Mouse (Mus musculus): Measurements from ENCODE around the gene Eno4.
A peak's percentile ranks its signal among the peaks of the same experiment; 100 is the strongest.
"Not testable (repeated sequence)": the region's sequence is repeated elsewhere in the genome, so short reads cannot be mapped to it uniquely, and the experiment has no call there.

The Eno4 gene

GRCm38 (mm10) chr19:58942841-58943828, at the start of gene Eno4, which contains the start of gene Hspa12a:
Gene Eno4, plus strand, starts transcription at chr19:58943425.
Gene Hspa12a, minus strand, starts transcription at chr19:58943654.
- DNase-seq: peak; percentile 97

DNA sequence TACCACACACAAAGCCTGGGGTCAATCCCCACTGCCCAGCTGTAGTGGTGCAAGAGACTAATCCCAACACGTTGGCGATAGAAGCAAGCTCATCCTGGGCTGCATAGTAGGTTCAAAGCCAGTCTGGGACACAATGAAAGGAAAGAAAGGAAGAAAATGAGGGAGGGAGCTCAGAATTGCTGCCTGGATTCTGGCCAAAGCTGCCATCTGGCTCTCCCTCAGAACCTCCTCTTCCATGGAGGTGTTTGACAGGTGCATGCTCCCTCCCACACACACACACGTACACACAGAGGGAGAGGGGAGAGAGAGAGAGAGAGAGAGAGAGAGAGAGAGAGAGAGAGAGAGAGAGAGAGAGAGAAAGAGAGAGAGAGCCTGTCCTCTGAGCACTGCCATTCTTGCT, 47.0 kb upstream of the Eno4 start:
- DNase-seq: no peak

DNA sequence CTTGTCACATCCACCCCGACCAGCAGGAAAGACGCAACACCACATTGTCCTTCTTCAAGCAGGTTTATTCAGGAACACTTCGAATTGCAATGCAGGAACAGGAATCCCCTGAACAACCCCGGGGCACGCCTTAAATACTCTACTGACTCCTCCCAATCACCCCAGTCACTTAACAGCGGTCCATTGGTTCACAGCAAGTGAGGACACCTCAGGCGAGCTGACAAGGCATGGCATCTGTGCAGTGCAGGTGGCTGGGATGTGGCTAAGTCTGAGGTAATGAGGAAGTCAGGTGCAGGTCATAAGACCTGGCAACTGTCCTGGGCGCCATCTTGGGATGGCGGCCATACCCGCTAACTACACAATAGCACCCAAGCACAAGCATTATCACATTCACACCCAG, 42.8 kb upstream of the Eno4 start:
- DNase-seq: not testable (repeated sequence)

DNA sequence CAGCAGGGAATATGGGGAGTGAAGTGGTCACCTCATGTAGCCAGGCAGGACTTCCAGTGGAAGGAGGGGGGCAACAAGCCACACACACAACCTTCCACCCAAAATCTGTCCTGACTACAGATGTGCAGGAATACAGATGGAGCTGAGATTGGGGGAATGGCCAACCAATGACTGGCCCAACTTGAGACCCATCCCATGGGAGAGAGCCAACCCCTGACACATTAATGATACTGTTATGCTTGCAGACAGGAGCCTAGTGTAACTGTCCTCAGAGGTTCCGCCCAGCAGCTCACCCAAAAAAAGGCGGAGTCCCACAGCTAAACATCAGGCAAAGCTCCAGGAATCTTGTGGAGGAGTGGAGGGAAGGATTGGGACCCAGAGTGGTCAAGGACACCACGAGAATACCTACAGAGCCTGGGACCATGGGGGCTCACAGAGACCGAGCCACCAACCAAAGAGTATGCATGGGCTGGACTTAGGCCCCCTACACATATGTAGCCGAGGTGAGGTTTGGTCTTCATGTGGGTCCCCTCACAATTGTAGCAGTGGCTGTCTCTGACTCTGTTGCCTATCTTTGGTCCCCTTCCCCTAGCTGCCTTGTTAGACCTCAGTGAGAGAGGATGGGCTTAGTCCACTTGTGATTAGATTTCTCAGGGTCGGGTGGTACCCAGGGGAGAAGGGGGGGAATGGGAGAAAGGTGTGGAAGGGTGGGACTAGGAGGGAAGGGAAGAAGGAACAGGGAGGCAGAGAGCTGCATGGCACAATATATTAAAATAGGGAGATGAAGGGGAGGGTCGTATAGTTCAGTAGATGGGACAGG, 39.9 kb upstream of the Eno4 start:
- DNase-seq: no peak

GRCm38 (mm10) chr19:58903899-58904327, 39.3 kb upstream of the Eno4 start:
- peak; percentile 94 to 96 for DNase-seq

GRCm38 (mm10) chr19:58906685-58907084, 36.5 kb upstream of the Eno4 start:
- DNase-seq: peak; percentile 30 to 34

DNA sequence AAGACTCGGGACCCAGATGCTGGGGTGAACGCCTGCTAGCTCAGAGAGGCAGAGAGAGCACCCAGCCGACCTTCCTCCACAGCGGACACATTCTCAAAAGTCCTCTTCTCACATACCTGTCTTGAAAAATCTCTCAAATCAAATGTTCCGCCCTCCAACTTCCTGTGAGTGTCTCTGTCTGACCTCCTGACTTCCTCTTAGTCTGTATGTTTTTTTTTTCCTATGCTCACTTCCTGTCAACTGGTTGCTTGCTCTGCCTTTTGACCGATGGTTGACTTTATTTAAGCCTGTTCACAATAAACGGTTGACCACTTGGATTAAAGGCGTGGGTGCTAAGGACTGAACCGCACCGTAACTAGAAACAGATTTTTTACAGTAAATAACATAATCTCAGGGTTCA, 35.2 kb upstream of the Eno4 start:
- no peak for DNase-seq

DNA sequence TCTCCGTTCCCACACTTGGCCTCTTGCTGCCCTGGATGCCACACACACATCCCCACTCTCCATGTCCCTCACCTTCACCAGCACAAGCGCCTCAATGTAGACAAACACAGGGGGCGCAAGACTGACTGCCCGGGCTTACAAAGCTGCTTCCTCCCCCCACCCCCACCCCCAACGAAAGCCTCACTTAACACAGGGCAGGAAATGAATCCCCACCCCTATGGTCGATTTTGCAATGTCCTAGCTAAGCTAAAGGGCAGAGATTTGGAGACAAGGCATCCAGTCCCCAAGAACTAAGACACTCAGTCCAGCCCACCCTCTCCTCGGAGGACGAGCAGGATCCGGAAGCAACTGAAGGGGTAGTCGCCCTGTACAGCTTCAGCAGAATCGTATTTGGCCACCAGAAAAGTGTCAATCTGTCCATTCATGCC, 32.3 kb upstream of the Eno4 start:
- DNase-seq: peak; percentile 38 to 61

DNA sequence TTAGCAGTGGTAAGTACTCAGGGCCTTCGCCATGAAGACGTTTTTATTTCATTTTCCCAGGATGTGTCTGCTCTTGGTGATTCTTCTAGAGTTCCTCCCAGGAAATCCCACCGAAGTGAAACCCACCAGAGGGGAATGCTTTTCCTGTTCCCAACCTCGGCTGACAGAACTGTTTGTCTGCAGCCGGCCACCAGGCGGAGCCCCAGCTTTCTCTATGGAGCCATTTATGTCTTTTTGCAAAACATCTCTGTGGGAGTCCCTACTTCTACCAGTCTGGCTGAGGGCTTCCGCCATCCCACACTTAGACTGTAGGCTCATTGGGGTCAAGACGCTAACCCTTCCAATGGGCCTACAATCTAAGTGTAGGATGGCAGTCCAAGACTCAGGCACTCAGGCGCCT, 31.8 kb upstream of the Eno4 start:
- peak; percentile 89 to 91 for DNase-seq

DNA sequence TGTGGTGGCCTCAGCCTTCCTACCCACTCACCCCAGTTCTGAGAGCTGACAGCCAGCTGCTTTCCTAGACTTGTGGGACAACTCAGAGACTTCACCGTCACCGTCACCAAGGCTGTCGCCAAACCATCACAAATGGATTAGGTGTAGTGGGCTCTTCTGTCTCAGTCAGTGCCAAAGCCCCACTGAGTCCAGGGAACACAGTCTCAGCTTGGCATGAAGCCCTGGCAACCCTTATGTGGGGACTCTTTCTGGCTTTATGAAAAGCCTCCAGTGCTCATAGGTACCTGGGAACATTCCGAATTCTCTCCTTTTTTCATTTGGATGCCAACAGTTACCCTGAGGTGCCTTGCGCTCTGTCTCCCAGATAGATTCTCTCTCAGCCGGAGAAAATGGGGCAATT, 29.9 kb upstream of the Eno4 start:
- no peak for DNase-seq

GRCm38 (mm10) chr19:58918597-58918996, 24.6 kb upstream of the Eno4 start:
- DNase-seq: peak; percentile 25 to 29

DNA sequence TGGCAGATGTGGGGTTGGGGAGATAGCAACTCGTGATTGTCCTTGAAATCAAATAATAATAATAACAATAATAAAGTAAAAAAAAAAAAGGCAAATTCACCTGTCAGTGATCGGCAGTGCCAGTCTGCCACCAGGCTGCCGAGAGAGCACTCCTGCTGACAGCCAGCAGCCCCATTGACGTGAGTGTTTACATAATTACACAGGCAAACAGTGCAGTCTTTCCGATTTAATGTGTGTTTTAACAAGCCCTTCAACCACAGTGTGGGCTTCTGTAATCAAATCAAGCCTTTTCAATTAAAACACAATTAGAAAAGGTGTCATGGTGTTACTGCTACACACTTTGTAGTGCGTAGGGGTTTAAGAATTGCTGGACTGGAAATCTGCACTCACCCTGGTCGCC, 24.1 kb upstream of the Eno4 start:
- DNase-seq: no peak

- DNase-seq: no peak
Measured at GRCm38 (mm10) chr19:58931081-58931800, 12.0 kb upstream of the Eno4 start.

- no peak for DNase-seq
Measured at GRCm38 (mm10) chr19:58933062-58933461, 10.2 kb upstream of the Eno4 start.

DNA sequence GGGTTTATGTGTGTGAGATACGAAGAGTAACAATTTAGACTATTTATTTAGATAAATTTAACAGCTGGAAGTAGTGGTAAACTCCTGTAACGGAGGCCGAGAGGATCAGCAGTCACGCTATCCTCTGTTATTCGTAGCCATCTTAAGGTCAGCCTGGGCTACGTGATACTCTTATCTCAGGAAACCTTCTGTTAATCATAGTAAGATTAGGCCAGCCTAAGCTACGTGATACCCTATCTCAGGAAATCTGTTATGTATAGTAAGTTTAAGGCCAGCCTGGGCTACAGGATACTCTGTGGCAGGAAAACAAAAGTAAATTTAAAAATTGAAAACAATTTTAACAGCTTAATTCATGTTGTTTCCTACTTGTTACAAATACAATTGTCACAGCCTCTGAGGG, 2.7 kb downstream of the Eno4 start:
- no peak for DNase-seq

GRCm38 (mm10) chr19:58951521-58951920, 8.3 kb downstream of the Eno4 start:
- no peak for DNase-seq

DNA sequence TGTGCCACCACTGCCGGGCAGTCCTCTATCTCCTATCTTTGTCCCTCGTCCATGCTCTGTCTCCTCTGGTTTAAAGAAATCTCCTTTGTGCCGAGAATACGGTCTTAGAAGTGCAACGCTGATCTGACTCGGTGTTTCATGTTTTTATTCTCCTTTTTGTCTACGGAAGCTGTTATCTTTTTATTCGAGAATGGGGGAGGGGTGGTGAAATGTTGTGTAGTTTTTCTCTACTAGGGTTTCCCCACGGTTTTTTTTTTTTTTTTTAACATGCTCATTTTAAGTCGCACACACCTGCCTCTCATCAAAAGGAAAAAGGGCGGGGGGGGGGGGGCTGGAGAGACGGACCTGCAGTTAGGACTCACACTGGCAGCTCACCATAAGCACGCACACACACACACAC, 9.0 kb downstream of the Eno4 start:
- no peak for DNase-seq

DNA sequence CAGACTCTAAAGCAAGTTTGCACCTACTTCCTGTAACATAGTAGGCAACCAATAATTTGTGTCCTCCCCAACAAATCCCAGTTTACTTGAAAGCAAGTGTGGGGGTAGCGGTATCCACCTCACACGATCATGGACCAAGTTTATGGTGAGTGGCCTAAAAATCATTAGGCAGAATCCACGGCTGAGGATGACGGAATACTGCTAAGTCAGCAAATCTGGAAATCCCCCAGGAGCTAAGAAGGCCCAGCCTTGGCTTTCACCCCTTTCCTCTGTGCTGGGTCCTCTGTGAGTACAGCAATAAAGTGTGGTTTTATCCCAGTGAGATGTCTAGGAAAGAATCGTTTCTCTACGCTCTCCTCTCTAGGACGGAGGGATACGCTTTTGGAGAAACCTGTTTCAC, 11.6 kb downstream of the Eno4 start:
- DNase-seq: no peak

DNA sequence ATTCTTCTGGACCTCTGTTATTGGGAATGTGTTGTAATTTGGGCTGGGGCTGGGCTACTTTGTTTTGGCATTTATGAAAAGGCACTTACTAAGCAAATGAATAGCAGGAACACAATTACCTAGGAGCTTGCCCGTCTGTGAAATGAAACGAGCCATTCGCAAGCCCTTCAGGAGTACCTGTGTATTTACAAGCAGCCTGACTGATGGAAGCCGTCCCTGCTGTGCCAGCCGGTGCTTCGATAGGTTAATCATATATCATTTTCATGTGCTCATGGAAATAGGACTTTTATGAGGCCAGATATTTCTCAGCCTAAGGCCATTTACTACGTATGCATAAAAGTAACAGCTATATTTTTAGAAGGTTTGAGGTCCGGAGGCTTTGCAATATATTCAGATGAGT, 19.8 kb downstream of the Eno4 start:
- DNase-seq: no peak

- peak; percentile 20 to 33 for DNase-seq
Measured at GRCm38 (mm10) chr19:58968731-58969506, 25.7 kb downstream of the Eno4 start.

- DNase-seq: peak in 1 of 2 experiments; percentile 27
Measured at GRCm38 (mm10) chr19:58970826-58971225, 27.6 kb downstream of the Eno4 start.

DNA sequence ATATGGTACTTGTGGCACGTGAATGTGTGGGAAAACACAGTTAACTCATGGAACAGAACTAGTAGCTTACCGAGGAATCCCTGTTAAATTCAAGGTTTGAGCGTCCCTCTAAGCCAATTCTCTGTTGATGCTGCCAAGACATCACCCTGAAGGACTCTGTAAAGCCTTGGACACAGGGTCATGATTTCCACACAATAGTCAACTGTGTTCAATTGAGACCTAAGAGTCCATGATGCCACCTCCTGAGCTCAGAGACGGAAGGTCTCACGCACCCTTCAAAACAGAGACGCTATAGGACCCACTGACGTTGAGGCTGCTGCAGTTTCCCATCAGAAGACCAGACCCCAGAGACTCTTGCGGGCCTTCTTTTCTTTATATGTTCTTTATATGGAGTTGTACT, 30.9 kb downstream of the Eno4 start:
- DNase-seq: no peak

Measured in kidney, postnatal 4 days (tissue).